Mouse (Mus musculus) forebrain, embryonic 16.5 days (tissue): ENCODE measurements around the gene Incenp. TPM values are rescaled to one million over a fixed set of nuclear protein-coding genes. Genes with fewer than 3 reads are reported as not detected.
A peak's percentile ranks its signal among the peaks of the same experiment; 100 is the strongest.

Experiments used
- ATAC-seq: fragments of 200-750 bp; cut with Nextera tagmentation; 2 replicates; pipeline ENCODE4 v1.8.0; 2017; ENCODE audit warnings: mild to moderate bottlenecking, moderate library complexity
- H3K27ac ChIP-seq: fragments of 300-500 bp; sonication (generic); 2 replicates; pipeline ENCODE4 v1.5.1; 2014; ENCODE audit warnings: low read length, control low read depth
- H3K27me3 ChIP-seq: fragments of 300-500 bp; sonication (generic); replicated peaks from 2 replicates; pipeline ENCODE4 v1.6.1; 2014; ENCODE audit warnings: low read length; ENCODE audit not compliant: control insufficient read depth, insufficient read depth
- H3K36me3 ChIP-seq: fragments of 300-500 bp; sonication (generic); 2 replicates; pipeline ENCODE4 v1.6.1; 2014; ENCODE audit not compliant: control insufficient read depth, insufficient read depth
- H3K4me1 ChIP-seq: fragments of 300-500 bp; sonication (generic); replicated peaks from 2 replicates; pipeline ENCODE4 v1.6.1; 2014; ENCODE audit warnings: low read length; ENCODE audit not compliant: control insufficient read depth, insufficient read depth
- H3K4me2 ChIP-seq: fragments of 300-500 bp; sonication (generic); 2 replicates; pipeline ENCODE4 v1.6.1; 2014; ENCODE audit warnings: mild to moderate bottlenecking, low read length, control low read depth
- H3K4me3 ChIP-seq: fragments of 300-500 bp; sonication (generic); replicated peaks from 2 replicates; pipeline ENCODE4 v1.5.1; 2014; ENCODE audit warnings: mild to moderate bottlenecking, low read length, control low read depth
- H3K9ac ChIP-seq: fragments of 300-500 bp; sonication (generic); replicated peaks from 2 replicates; pipeline ENCODE4 v1.6.1; 2014; ENCODE audit warnings: low read depth, low read length, control low read depth
- H3K9me3 ChIP-seq: fragments of 300-500 bp; sonication (generic); 2 replicates; pipeline ENCODE4 v1.6.1; 2016; ENCODE audit warnings: low read length; ENCODE audit not compliant: control insufficient read depth
- WGBS: fragments of 180-500 bp; shearing (Covaris S2); extraction: QIAGEN DNeasy Blood & Tissue Kit; methylation state at CpG from one replicate; pipeline ENCODE4 v1.1.7; 2014; 5-methylcytosine and 5-hydroxymethylcytosine counted together
- polyA plus RNA-seq: library from polyadenylated mRNA; unstranded; fragments of >200 nt; fragmentation: Nextera tagmentation; extraction: Ambion mirVana; gene quantifications from 2 replicates; pipeline ENCODE4 v1.2.1, GENCODE M21; 2015

The Incenp gene
- polyA plus RNA-seq, result 43.0 and 48.6 TPM in 2 replicates

DNA sequence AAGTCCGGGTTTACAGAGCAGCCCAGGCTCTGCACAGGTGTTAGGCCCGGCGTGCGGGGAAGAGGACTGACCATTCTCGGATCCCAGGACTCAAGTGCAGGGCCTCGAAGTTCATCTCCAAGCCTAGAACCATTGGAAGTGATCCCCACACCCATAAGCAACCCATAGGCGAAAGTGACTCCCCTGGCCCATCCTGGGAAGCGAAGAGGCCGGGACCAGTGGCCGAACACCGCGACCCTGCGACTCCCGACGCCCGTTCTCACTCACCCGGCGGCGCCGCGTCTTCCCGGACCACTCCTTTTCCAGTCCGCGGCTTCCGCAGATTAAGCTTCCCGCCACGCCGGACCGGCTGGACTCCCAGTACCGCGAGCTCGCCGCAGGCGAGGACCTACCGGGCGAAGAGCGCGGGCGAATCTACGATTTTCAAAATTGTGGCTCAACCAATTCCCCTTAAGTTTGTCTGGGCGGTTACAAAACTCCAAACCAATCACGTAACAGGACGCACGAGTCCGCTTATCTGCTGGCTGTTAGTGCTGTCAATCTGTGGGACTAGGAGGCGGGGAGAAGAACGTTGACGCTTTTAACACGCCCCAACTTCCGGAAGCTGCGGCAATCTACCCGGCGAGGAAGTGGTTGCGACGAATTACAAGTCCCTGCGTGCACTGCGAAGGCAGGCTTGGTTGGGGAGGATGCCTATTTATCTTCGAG is at the start of gene Incenp:
Incenp (minus strand) TSS at position 480 of the 708 bp plus-strand sequence.
- under 1% methylated on average over 58 of the region's 58 CpGs for WGBS
- 0 out of 2 replicates have a peak, but pooled peaks cover 2% of the 10 kb centered on the region for H3K36me3 ChIP-seq

DNA sequence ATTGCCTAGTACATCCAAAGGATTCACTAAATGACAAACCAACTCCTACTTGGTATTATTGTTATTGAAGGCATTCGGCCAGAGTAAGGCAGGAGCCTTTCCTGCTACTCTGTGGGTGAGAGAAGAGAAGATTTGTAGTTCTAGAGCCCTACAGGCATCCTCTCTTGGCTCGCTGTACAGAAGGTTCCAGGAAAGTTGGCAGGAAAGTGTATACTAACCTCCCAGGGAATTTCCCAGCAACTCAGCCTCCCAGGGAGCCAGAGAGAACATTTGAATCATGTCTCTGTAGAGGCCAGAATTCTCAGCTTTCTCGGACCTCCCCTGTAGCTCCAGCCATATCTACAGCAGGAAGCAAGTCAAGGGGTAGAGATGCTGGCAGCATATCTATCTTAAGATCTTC is 47.6 kb upstream of the Incenp start:
- 75% methylated on average over 3 of the region's 3 CpGs for WGBS

More for the DNA sequence above, at the start of gene Incenp:
- Histone ChIP-seq H3K4me3 (peak within 1 kb of the TSS; percentile 91), H3K4me2 (peak within 1 kb of the TSS; percentile 78), H3K9me3 (no peaks in the 10 kb centered on the region), H3K9ac (peak within 1 kb of the TSS; percentile 71), H3K4me1 (peaks cover 21% of the 10 kb centered on the region), H3K27me3 (no peaks in the 10 kb centered on the region), H3K27ac (peak within 1 kb of the TSS; percentile 92)
- peak; percentile 99 for ATAC-seq

GRCm38 (mm10) chr19:9945800-9946564 is 46.6 kb upstream of the Incenp start:
- Histone ChIP-seq H3K27me3 (no peaks in the 10 kb centered on the region), H3K4me3 (no peak overlapping the region), H3K9me3 (no peaks in the 10 kb centered on the region; the same call in 1 of the 2 replicates), H3K4me2 (no peak overlapping the region), H3K4me1 (no peaks in the 10 kb centered on the region), H3K9ac (no peak overlapping the region), H3K27ac (no peak overlapping the region), H3K36me3 (no peaks in the 10 kb centered on the region)
- ATAC-seq, result no peak
- 89% methylated on average over 8 of the region's 8 CpGs for WGBS

More for the DNA sequence above, 47.6 kb upstream of the Incenp start:
- no peaks in the 10 kb centered on the region; the same call in 1 of the 2 replicates for H3K9me3 ChIP-seq
- no peak overlapping the region for H3K4me2 ChIP-seq
- no peak overlapping the region for H3K9ac ChIP-seq
- no peak for ATAC-seq
- no peak overlapping the region for H3K27ac ChIP-seq
- H3K4me1 ChIP-seq, result no peaks in the 10 kb centered on the region
- no peaks in the 10 kb centered on the region for H3K27me3 ChIP-seq
- no peaks in the 10 kb centered on the region for H3K36me3 ChIP-seq
- no peak overlapping the region for H3K4me3 ChIP-seq

GRCm38 (mm10) chr19:9942539-9943533 is 43.5 kb upstream of the Incenp start:
- WGBS, result 68% methylated on average over 10 of the region's 10 CpGs
- no peak overlapping the region for H3K9ac ChIP-seq
- no peaks in the 10 kb centered on the region for H3K4me1 ChIP-seq
- no peak for ATAC-seq
- no peaks in the 10 kb centered on the region for H3K27me3 ChIP-seq
- H3K4me3 ChIP-seq, result no peak overlapping the region
- H3K9me3 ChIP-seq, result no peaks in the 10 kb centered on the region
- no peaks in the 10 kb centered on the region for H3K36me3 ChIP-seq
- H3K4me2 ChIP-seq, result no peak overlapping the region
- no peak overlapping the region for H3K27ac ChIP-seq

- ATAC-seq, result no peak
- WGBS, result 52% methylated on average over 1 of the region's 1 CpGs
- Histone ChIP-seq H3K27ac (no peak overlapping the region), H3K9ac (no peak overlapping the region), H3K4me2 (no peak overlapping the region), H3K4me3 (no peak overlapping the region), H3K36me3 (no peaks in the 10 kb centered on the region), H3K9me3 (no peaks in the 10 kb centered on the region), H3K27me3 (no peaks in the 10 kb centered on the region), H3K4me1 (no peaks in the 10 kb centered on the region)
These were observed 42.5 kb upstream of the Incenp start for GRCm38 (mm10) chr19:9941809-9942208.

DNA sequence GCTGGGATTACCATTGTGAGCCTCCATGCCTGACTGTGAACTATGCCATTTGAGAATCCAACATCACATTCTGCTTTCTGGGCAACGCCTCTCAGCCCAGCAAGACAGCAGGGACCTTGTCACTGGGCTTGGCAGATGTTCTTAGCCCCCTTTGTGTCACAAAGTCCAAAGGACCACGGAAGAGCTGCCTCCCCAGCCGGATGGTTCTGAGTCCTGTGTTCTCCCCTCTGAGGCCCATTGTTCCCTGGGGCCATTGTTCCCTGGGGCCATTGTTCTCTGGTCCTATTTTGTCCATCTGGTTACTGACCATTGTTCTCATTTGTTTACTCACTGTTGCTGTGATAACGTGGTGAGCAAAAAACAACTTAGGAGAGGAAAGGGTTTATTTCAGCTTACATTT is 41.6 kb upstream of the Incenp start:
- no peaks in the 10 kb centered on the region for H3K4me1 ChIP-seq
- H3K4me2 ChIP-seq, result no peak overlapping the region
- no peak for ATAC-seq
- no peaks in the 10 kb centered on the region for H3K27me3 ChIP-seq
- no peak overlapping the region for H3K27ac ChIP-seq
- H3K9me3 ChIP-seq, result no peaks in the 10 kb centered on the region
- H3K36me3 ChIP-seq, result no peaks in the 10 kb centered on the region
- no peak overlapping the region for H3K4me3 ChIP-seq
- 5% methylated on average over 4 of the region's 4 CpGs for WGBS
- H3K9ac ChIP-seq, result no peak overlapping the region

- no peak for ATAC-seq
These were observed 40.5 kb upstream of the Incenp start for GRCm38 (mm10) chr19:9939841-9940240.

DNA sequence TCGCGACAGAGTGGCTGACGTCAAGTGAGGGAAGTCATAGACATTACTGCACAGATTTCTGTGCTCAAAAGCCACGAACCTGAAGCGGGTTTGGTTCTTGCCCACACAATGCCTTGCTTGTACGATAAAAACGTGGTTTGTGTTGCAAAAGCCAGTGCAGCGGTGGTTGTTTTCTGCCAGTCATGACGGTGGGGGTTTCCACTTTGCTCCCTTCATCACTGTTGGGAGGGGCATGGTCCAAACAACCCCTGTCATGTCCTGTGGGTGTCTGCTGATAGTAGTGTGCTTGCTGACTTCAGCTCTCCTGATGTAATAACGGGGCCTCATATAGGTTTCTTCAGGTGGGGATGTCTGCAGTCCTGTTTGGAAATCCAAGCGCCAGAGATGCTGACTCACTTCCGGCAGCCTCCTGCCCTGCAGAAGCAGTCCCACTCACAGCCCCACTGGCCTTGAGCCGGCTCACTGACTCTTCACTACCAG is 39.5 kb upstream of the Incenp start:
- no peak overlapping the region for H3K4me2 ChIP-seq
- H3K9me3 ChIP-seq, result no peaks in the 10 kb centered on the region
- no peak overlapping the region for H3K9ac ChIP-seq
- no peak for ATAC-seq
- no peaks in the 10 kb centered on the region for H3K27me3 ChIP-seq
- 78% methylated on average over 13 of the region's 13 CpGs for WGBS
- no peak overlapping the region for H3K27ac ChIP-seq
- H3K4me1 ChIP-seq, result no peaks in the 10 kb centered on the region
- no peaks in the 10 kb centered on the region for H3K36me3 ChIP-seq
- no peak overlapping the region for H3K4me3 ChIP-seq

More at GRCm38 (mm10) chr19:9939841-9940240, 40.5 kb upstream of the Incenp start:
- Histone ChIP-seq H3K9me3 (no peaks in the 10 kb centered on the region), H3K36me3 (no peaks in the 10 kb centered on the region), H3K27ac (no peak overlapping the region), H3K4me3 (no peak overlapping the region), H3K4me2 (no peak overlapping the region), H3K9ac (no peak overlapping the region), H3K27me3 (no peaks in the 10 kb centered on the region), H3K4me1 (no peaks in the 10 kb centered on the region)
- 60% methylated on average over 7 of the region's 7 CpGs for WGBS
